Mouse (Mus musculus) neural tube, embryonic 13.5 days (tissue): Measurements from ENCODE around the gene Nhlrc4. TPM values are rescaled to one million over a fixed set of nuclear protein-coding genes. Genes with fewer than 3 reads are reported as not detected.

ENCODE experiments used
- ATAC-seq: fragments of 200-750 bp; cut with Nextera tagmentation; 2 replicates; pipeline ENCODE4 v1.8.0; 2017; ENCODE audit warnings: low read depth, mild to moderate bottlenecking, moderate TSS enrichment, moderate library complexity
- H3K27ac ChIP-seq: fragments of 300-500 bp; sonication (generic); replicated peaks from 2 replicates; pipeline ENCODE4 v1.5.1; 2015; ENCODE audit warnings: moderate library complexity, mild to moderate bottlenecking, inconsistent platforms
- H3K27me3 ChIP-seq: fragments of 300-500 bp; sonication (generic); 2 replicates; pipeline ENCODE4 v1.6.1; 2015; ENCODE audit warnings: mild to moderate bottlenecking, inconsistent platforms
- H3K36me3 ChIP-seq: fragments of 300-500 bp; sonication (generic); 2 replicates; pipeline ENCODE4 v1.6.1; 2015; ENCODE audit warnings: mild to moderate bottlenecking, inconsistent platforms
- H3K4me1 ChIP-seq: fragments of 300-500 bp; sonication (generic); replicated peaks from 2 replicates; pipeline ENCODE4 v1.6.1; 2015; ENCODE audit warnings: inconsistent platforms
- H3K4me2 ChIP-seq: fragments of 300-500 bp; sonication (generic); 2 replicates; pipeline ENCODE4 v1.6.1; 2015; ENCODE audit warnings: inconsistent platforms, mild to moderate bottlenecking, moderate library complexity
- H3K4me3 ChIP-seq: fragments of 300-500 bp; sonication (generic); 2 replicates; pipeline ENCODE4 v1.5.1; 2015; ENCODE audit warnings: mild to moderate bottlenecking, inconsistent platforms
- H3K9ac ChIP-seq: fragments of 300-500 bp; sonication (generic); 2 replicates; pipeline ENCODE4 v1.6.1; 2015; ENCODE audit warnings: moderate library complexity, mild to moderate bottlenecking, inconsistent platforms
- H3K9me3 ChIP-seq: fragments of 300-500 bp; sonication (generic); 2 replicates; pipeline ENCODE4 v1.6.1; 2016; ENCODE audit warnings: inconsistent platforms
- WGBS: fragments of 180-500 bp; shearing (Covaris S2); methylation state at CpG from one replicate; pipeline ENCODE4 v1.1.7; 2015; 5-methylcytosine and 5-hydroxymethylcytosine counted together
- polyA plus RNA-seq: library from polyadenylated mRNA; unstranded; fragments of >200 nt; fragmentation: Nextera tagmentation; extraction: Ambion mirVana; gene quantifications from 2 replicates; pipeline ENCODE4 v1.2.1, GENCODE M21; 2015

Nhlrc4 gene
- polyA plus RNA-seq, 1 experiment from 2014 or later: not detected

- no peak overlapping the region for H3K4me2 ChIP-seq
- no peak overlapping the region for H3K4me3 ChIP-seq
- ATAC-seq: no peak
- 0 out of 2 replicates have a peak overlapping the region, but pooled peaks have one; percentile 31 for H3K9ac ChIP-seq
- no peaks in the 10 kb centered on the region for H3K27me3 ChIP-seq
- H3K36me3 ChIP-seq: peaks cover 14% of the 10 kb centered on the region
- WGBS: 90% methylated on average over 4 of the region's 4 CpGs
- no peak overlapping the region for H3K27ac ChIP-seq
- 0 out of 2 replicates have a peak, but pooled peaks cover 10% of the 10 kb centered on the region for H3K4me1 ChIP-seq
- no peaks in the 10 kb centered on the region for H3K9me3 ChIP-seq
Observed at GRCm38 (mm10) chr17:25970954-25971707, 26.4 kb upstream of the Nhlrc4 start.

- Histone ChIP-seq H3K4me1 (0 out of 2 replicates have a peak, but pooled peaks cover 10% of the 10 kb centered on the region), H3K36me3 (peaks cover 14% of the 10 kb centered on the region), H3K27ac (no peak overlapping the region), H3K4me3 (no peak overlapping the region), H3K9ac (no peak overlapping the region), H3K27me3 (no peaks in the 10 kb centered on the region), H3K9me3 (no peaks in the 10 kb centered on the region), H3K4me2 (no peak overlapping the region)
- no peak for ATAC-seq
- WGBS: 90% methylated on average over 9 of the region's 9 CpGs
Observed at GRCm38 (mm10) chr17:25970448-25970847, 25.7 kb upstream of the Nhlrc4 start.

GRCm38 (mm10) chr17:25968176-25968575 lies 23.4 kb upstream of the Nhlrc4 start:
- Histone ChIP-seq H3K9me3 (no peaks in the 10 kb centered on the region), H3K4me2 (no peak overlapping the region), H3K9ac (no peak overlapping the region), H3K36me3 (peaks cover 30% of the 10 kb centered on the region), H3K27me3 (no peaks in the 10 kb centered on the region), H3K27ac (no peak overlapping the region), H3K4me1 (0 out of 2 replicates have a peak, but pooled peaks cover 10% of the 10 kb centered on the region), H3K4me3 (no peak overlapping the region)
- WGBS: 75% methylated on average over 1 of the region's 1 CpGs
- ATAC-seq: no peak

GRCm38 (mm10) chr17:25967652-25968051 lies 22.9 kb upstream of the Nhlrc4 start:
- Histone ChIP-seq H3K4me1 (0 out of 2 replicates have a peak, but pooled peaks cover 10% of the 10 kb centered on the region), H3K27me3 (no peaks in the 10 kb centered on the region), H3K4me3 (no peak overlapping the region), H3K4me2 (no peak overlapping the region), H3K36me3 (peaks cover 32% of the 10 kb centered on the region), H3K27ac (no peak overlapping the region), H3K9ac (no peak overlapping the region), H3K9me3 (no peaks in the 10 kb centered on the region)
- no peak for ATAC-seq
- WGBS: 46% methylated on average over 3 of the region's 3 CpGs

- 87% methylated on average over 7 of the region's 7 CpGs for WGBS
- ATAC-seq: no peak
Observed at GRCm38 (mm10) chr17:25964271-25964670, 19.5 kb upstream of the Nhlrc4 start.

GRCm38 (mm10) chr17:25962413-25962905 lies 17.7 kb upstream of the Nhlrc4 start:
- Histone ChIP-seq H3K27ac (no peak overlapping the region), H3K4me2 (no peak overlapping the region), H3K4me3 (no peak overlapping the region), H3K4me1 (0 out of 2 replicates have a peak, but pooled peaks cover 1% of the 10 kb centered on the region), H3K9me3 (no peaks in the 10 kb centered on the region), H3K36me3 (peaks cover 76% of the 10 kb centered on the region), H3K27me3 (no peaks in the 10 kb centered on the region), H3K9ac (no peak overlapping the region)
- WGBS: 91% methylated on average over 7 of the region's 7 CpGs
- ATAC-seq: no peak

More at GRCm38 (mm10) chr17:25964271-25964670, 19.5 kb upstream of the Nhlrc4 start:
- H3K9me3 ChIP-seq: no peaks in the 10 kb centered on the region
- peaks cover 58% of the 10 kb centered on the region for H3K36me3 ChIP-seq
- H3K4me3 ChIP-seq: no peak overlapping the region
- H3K4me2 ChIP-seq: no peak overlapping the region
- H3K9ac ChIP-seq: no peak overlapping the region
- H3K27ac ChIP-seq: no peak overlapping the region
- no peaks in the 10 kb centered on the region for H3K27me3 ChIP-seq
- H3K4me1 ChIP-seq: 0 out of 2 replicates have a peak, but pooled peaks cover 10% of the 10 kb centered on the region

- H3K9ac ChIP-seq: no peak overlapping the region
- no peak overlapping the region for H3K27ac ChIP-seq
- H3K27me3 ChIP-seq: no peaks in the 10 kb centered on the region
- peaks cover 73% of the 10 kb centered on the region for H3K36me3 ChIP-seq
- no peaks in the 10 kb centered on the region for H3K9me3 ChIP-seq
- H3K4me1 ChIP-seq: no peaks in the 10 kb centered on the region
- no peak overlapping the region for H3K4me2 ChIP-seq
- WGBS: 93% methylated on average over 5 of the region's 5 CpGs
- H3K4me3 ChIP-seq: no peak overlapping the region
- no peak for ATAC-seq
Observed at GRCm38 (mm10) chr17:25961566-25961965, 16.8 kb upstream of the Nhlrc4 start.

GRCm38 (mm10) chr17:25959630-25960467 lies 15.1 kb upstream of the Nhlrc4 start:
- H3K9ac ChIP-seq: no peak overlapping the region
- H3K4me1 ChIP-seq: no peaks in the 10 kb centered on the region
- H3K27ac ChIP-seq: no peak overlapping the region
- H3K36me3 ChIP-seq: peaks cover 70% of the 10 kb centered on the region
- no peak overlapping the region for H3K4me3 ChIP-seq
- no peak for ATAC-seq
- H3K4me2 ChIP-seq: no peak overlapping the region
- no peaks in the 10 kb centered on the region for H3K27me3 ChIP-seq
- 90% methylated on average over 23 of the region's 23 CpGs for WGBS
- no peaks in the 10 kb centered on the region for H3K9me3 ChIP-seq

GRCm38 (mm10) chr17:25958771-25959494 lies 14.2 kb upstream of the Nhlrc4 start:
- H3K27ac ChIP-seq: no peak overlapping the region
- H3K27me3 ChIP-seq: peaks cover 3% of the 10 kb centered on the region; the same call in 1 of the 2 replicates
- H3K4me1 ChIP-seq: no peaks in the 10 kb centered on the region
- no peak overlapping the region for H3K4me3 ChIP-seq
- no peak for ATAC-seq
- peaks cover 63% of the 10 kb centered on the region for H3K36me3 ChIP-seq
- no peaks in the 10 kb centered on the region for H3K9me3 ChIP-seq
- H3K4me2 ChIP-seq: no peak overlapping the region
- WGBS: 94% methylated on average over 11 of the region's 11 CpGs
- no peak overlapping the region for H3K9ac ChIP-seq

GRCm38 (mm10) chr17:25957586-25958051 lies 12.9 kb upstream of the Nhlrc4 start:
- no peak overlapping the region for H3K27ac ChIP-seq
- peaks cover 16% of the 10 kb centered on the region for H3K27me3 ChIP-seq
- H3K36me3 ChIP-seq: peaks cover 49% of the 10 kb centered on the region
- H3K4me3 ChIP-seq: no peak overlapping the region
- ATAC-seq: no peak
- no peaks in the 10 kb centered on the region for H3K9me3 ChIP-seq
- no peak overlapping the region for H3K4me2 ChIP-seq
- H3K4me1 ChIP-seq: no peaks in the 10 kb centered on the region
- 76% methylated on average over 14 of the region's 14 CpGs for WGBS
- H3K9ac ChIP-seq: no peak overlapping the region

- peaks cover 6% of the 10 kb centered on the region for H3K4me1 ChIP-seq
- H3K36me3 ChIP-seq: peaks cover 41% of the 10 kb centered on the region
- H3K4me2 ChIP-seq: no peak overlapping the region
- H3K9ac ChIP-seq: no peak overlapping the region
- no peak overlapping the region for H3K27ac ChIP-seq
- H3K27me3 ChIP-seq: peaks cover 26% of the 10 kb centered on the region
- H3K9me3 ChIP-seq: no peaks in the 10 kb centered on the region
- ATAC-seq: no peak
- H3K4me3 ChIP-seq: no peak overlapping the region
- 82% methylated on average over 7 of the region's 7 CpGs for whole genome bisulfite sequencing
Observed at GRCm38 (mm10) chr17:25956631-25957030, 11.9 kb upstream of the Nhlrc4 start.
